Mouse (Mus musculus) MEL-GATA-1-ER (cell line): ENCODE results near the gene Scamp1.

Experiments used
- DNase-seq: peaks from one replicate; pipeline ENCODE4 v3.0.0-alpha.2; 2012; ENCODE audit warnings: low read depth; ENCODE audit errors: extremely low read depth

Scamp1 gene

GRCm38 (mm10) chr13:94224717-94225705 lies 60.6 kb downstream of the Scamp1 start:
- DNase-seq = no peak

- DNase-seq = no peak
Observed at GRCm38 (mm10) chr13:94223609-94224008, 62.0 kb downstream of the Scamp1 start.

- no peak for DNase-seq
Observed at GRCm38 (mm10) chr13:94212716-94213115, 72.9 kb downstream of the Scamp1 start.

DNA sequence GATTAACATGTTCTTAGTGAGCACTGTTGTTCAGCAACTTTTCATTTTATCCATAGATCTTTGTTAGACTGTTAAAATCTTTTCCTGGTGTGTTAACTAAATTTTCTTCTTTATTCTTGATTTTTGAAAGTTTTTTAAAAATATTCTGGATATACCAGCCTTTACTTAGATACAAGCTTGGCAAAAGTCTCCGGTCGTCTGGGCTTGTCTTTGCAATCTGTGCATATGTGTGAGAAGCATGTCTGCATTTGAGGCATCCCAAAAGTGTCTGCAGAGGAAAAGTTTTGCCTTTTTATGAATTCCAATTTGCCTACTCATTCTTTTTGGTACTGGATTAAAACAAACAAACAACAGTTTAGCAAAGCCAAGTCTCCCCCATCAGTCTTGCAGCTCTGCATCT lies 73.5 kb downstream of the Scamp1 start:
- no peak for DNase-seq

DNA sequence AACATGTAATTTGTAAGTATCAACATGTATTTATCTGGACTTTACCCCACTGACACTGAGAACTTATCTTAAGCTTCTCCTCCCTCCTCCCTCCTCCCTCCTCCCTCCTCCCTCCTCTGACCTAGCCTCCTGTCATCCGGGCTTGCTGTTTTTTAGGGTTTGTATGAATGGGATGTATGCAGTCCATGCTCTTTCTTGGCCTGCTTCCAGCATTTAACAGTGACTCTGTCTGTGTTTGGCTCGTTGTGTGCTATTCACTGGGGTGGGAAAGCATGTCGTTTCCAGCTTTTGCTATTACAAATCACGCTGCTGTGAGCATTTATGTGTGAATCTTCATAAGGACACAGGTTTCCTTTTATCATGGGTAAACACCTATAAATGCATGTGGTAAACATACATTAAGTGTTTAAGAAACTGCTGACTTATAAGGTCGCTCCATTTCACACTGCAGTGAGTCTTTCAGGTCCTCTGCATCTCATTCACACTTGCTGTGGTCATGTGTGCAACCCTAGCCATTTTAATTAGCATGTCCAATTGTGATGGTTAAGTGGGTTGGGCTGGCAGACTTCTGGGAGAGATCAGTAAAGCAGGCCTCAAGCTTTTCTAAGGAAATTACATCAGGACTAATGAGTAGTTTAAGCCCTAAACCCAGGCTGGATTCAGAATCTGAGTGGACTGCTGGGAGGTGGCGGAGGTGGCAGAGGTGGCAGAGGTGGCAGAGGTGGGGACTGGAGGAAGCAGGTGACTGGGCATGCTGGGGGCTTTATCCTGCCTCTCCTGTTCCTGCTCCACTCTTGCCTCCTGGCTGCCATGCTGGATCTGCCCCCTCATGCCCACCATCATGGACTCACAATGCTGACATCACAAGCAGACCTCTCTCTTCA lies 74.2 kb downstream of the Scamp1 start:
- no peak for DNase-seq

GRCm38 (mm10) chr13:94208892-94209291 lies 76.8 kb downstream of the Scamp1 start:
- no peak for DNase-seq

DNA sequence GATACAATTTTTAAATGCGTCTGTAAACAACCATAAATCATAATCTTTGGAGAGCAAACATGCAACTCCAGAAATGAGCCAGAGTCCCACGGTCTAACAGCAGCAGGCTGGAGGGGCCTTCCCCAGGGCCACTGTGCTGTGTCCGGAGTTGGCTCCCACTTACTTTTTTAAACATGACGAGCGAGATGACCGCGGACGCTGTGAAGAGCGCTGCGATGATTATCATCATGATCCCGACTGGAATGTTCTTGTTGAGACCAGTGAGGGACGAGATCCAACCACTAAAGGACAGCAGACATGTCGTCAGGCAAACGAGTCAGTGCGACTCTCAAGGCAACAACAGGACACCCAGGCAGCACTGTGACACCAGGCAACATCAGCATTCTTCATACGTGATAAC lies 77.7 kb downstream of the Scamp1 start:
- DNase-seq = no peak

GRCm38 (mm10) chr13:94205234-94205633 lies 80.4 kb downstream of the Scamp1 start:
- peak; percentile 31 for DNase-seq

DNA sequence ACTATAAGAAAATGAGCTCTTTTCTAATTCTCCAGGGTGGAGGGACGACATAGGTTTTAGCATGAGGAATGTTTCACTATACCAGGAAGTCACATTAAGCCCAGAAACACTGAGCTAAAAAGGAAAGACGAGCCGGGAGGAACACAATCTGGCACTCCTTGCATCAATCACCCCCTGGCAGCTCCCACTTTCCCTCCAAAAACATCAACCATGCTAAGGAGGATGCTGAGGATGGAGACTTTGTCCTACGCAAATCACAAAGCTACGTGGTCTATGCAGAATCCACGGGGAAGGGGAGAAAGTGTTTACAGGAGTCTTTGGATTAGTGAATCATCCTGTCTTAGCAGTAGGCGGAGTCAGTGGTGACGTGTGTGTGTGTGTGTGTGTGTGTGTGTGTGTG lies 85.8 kb downstream of the Scamp1 start:
- no peak for DNase-seq

GRCm38 (mm10) chr13:94198616-94199015 lies 87.0 kb downstream of the Scamp1 start:
- no peak for DNase-seq

- DNase-seq = no peak
Observed at GRCm38 (mm10) chr13:94193227-94193626, 92.4 kb downstream of the Scamp1 start.

GRCm38 (mm10) chr13:94190386-94190785 lies 95.3 kb downstream of the Scamp1 start:
- no peak for DNase-seq

DNA sequence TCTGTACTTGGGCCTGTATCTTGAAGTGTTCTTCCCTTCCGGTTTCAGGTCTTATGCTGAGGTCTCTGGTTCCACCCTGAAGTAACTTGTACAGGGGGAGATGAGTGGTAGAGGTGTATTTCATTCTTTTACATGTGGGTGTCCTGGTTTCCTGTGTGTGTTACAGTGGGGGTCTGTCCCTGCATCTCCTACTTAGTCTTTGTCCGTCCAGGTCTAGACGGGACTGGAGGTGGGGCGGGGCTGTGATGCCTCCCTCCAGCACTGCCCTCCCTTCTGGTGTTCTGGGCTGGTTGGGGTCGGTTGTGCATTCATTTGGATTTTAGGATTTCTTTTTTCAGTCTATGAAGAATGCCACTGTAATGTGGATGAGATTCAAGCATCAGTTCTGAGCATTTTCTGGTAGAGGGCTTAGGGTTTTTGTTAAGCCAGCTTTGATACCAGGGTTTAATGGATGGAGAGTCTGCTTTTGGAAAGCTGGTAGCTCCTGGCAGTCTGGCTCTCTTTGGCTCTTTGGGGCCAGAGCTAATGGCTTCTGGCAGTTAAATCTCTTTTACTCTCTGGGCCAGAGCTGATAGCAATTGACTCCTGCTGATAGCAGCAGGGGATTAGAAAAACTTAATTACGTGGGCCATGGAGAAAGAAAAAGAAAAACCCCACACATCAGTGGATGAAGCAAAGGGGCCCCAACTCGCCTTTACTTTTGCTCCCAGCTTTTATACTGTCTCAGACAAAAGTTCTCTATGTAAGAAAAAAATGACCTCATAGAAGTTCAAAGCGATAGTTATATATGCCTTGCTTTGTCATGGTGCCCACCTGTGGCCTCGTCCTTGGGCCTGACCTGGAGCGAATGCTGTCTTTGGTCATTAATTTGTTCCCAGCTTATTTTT lies 97.2 kb downstream of the Scamp1 start:
- DNase-seq = no peak

DNA sequence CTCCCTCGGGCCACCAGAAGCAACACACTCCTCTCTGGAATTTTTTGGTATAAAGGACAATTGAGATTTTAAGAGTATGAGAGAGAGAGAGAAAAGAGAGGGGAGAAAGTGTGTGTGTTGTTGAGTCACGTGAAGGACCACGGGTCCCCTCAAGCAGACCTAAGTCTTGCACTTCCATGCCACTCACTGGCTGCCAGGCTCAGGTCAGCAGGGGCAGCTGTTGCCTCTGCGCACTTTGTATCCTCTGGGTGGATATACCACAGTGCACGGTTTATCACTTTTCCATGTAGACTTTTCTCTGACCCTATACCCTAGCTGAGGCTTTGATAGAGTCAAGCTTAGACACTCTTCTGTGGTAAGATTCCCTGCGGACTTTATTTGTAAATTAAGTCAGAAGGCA lies 100.0 kb downstream of the Scamp1 start:
- no peak for DNase-seq

- no peak for DNase-seq
Observed at GRCm38 (mm10) chr13:94184726-94185456, 100.8 kb downstream of the Scamp1 start.

- DNase-seq = no peak
Observed at GRCm38 (mm10) chr13:94183372-94184021, 102.2 kb downstream of the Scamp1 start.

- DNase-seq = no peak
Observed at GRCm38 (mm10) chr13:94182026-94182425, 103.6 kb downstream of the Scamp1 start.

DNA sequence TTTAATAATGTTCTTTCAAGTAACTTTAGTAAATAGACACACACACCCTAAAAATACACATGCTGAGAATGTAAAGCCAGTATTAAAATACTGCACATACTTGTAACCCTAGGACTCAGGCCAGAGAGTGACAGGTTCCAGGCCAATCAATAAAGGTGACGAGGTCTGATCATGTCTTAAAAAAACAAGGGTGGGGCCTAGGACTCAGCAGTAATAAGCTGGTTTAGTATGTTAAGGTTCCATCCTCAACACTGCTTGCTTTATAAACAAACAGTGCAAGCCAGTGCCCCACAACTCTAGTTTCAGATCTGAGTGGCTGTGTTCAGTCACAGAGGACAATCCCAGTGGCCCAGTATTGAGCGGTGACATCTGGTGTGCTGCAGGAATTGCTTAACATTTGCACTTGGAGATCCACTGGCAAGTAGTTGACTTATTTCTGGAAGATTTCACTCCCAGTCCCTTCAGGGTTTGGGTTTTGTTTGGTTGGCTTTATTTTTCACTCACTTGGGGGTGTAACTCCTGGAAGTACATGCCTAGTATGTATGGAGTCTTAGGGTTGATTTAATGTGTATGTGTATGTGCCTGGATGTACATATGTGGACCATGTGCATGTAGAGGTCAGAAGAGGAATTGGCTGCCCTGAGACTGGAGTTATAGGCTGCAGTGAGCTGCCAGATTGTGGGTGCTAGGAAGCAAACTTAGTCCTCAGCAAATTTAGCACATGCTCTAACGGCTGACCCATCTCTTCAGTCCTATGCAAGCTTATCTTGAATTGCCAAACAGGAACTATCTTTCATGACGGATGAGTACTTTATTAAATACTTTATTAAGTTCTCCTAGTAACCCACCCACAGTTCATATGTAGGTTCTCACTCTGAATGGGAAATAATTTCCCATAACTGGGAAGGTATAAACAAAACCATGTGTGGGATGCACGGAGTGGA lies 104.9 kb downstream of the Scamp1 start:
- DNase-seq = peak; percentile 48
